Mouse (Mus musculus): ENCODE measurements at regions not wholly inside any gene's neighbourhood (a gene's known extent, or its start where the extent isn't known, plus 50 kb on each side); places are given as distances from the start of the nearest gene placed in this dataset.
"Not testable (repeated sequence)": the region's sequence is repeated elsewhere in the genome, so short reads cannot be mapped to it uniquely, and the experiment has no call there.

GRCm38 (mm10) chr14:96954462-96954861, 435.6 kb upstream of the Klhl1 start:
- DNase-seq (ENCODE audit: low spot score in 2 of 2), result peak in 1 of 2 experiments; percentile 18

GRCm38 (mm10) chr14:96908737-96909136, 389.8 kb upstream of the Klhl1 start:
- DNase-seq (ENCODE audit: low spot score in 2 of 2), result peak in 1 of 2 experiments; percentile 57

- DNase-seq (ENCODE audit: low spot score in 2 of 2), result no peak
Observed at GRCm38 (mm10) chr14:96879701-96880100, 360.8 kb upstream of the Klhl1 start.

GRCm38 (mm10) chr14:96871969-96872368, 353.1 kb upstream of the Klhl1 start:
- no peak for DNase-seq (ENCODE audit: low spot score in 2 of 2)

GRCm38 (mm10) chr14:96838910-96839309, 320.0 kb upstream of the Klhl1 start:
- no peak for DNase-seq (ENCODE audit: low spot score in 2 of 2)

GRCm38 (mm10) chr14:96825083-96825482, 306.2 kb upstream of the Klhl1 start:
- peak in 1 of 2 experiments; percentile 60 for DNase-seq (ENCODE audit: low spot score in 2 of 2)

GRCm38 (mm10) chr14:96815665-96816064, 296.8 kb upstream of the Klhl1 start:
- DNase-seq (ENCODE audit: low spot score in 2 of 2), result no peak

- DNase-seq (ENCODE audit: low spot score in 2 of 2), result no peak
Observed at GRCm38 (mm10) chr14:96805284-96805683, 286.4 kb upstream of the Klhl1 start.

- no peak for DNase-seq (ENCODE audit: low spot score in 2 of 2)
Observed at GRCm38 (mm10) chr14:96794806-96795205, 275.9 kb upstream of the Klhl1 start.

GRCm38 (mm10) chr14:96787917-96788316, 269.0 kb upstream of the Klhl1 start:
- DNase-seq (ENCODE audit: low spot score in 2 of 2), result no peak

- DNase-seq (ENCODE audit: low spot score in 2 of 2), result no peak
Observed at GRCm38 (mm10) chr14:96787286-96787685, 268.4 kb upstream of the Klhl1 start.

- no peak for DNase-seq (ENCODE audit: low spot score in 2 of 2)
Observed at GRCm38 (mm10) chr14:96775801-96776200, 256.9 kb upstream of the Klhl1 start.

- no peak for DNase-seq (ENCODE audit: low spot score in 2 of 2)
Observed at GRCm38 (mm10) chr14:96760591-96760990, 241.7 kb upstream of the Klhl1 start.

- no peak for DNase-seq (ENCODE audit: low spot score in 2 of 2)
Observed at GRCm38 (mm10) chr14:96733211-96733610, 214.3 kb upstream of the Klhl1 start.

GRCm38 (mm10) chr14:96697086-96697485, 178.2 kb upstream of the Klhl1 start:
- no peak for DNase-seq (ENCODE audit: low spot score in 2 of 2)

GRCm38 (mm10) chr14:96690923-96691322, 172.0 kb upstream of the Klhl1 start:
- no peak for DNase-seq (ENCODE audit: low spot score in 2 of 2)

- DNase-seq (ENCODE audit: low spot score in 2 of 2), result no peak
Observed at GRCm38 (mm10) chr14:96683943-96684342, 165.0 kb upstream of the Klhl1 start.

- no peak for DNase-seq (ENCODE audit: low spot score in 2 of 2)
Observed at GRCm38 (mm10) chr14:96681740-96682139, 162.8 kb upstream of the Klhl1 start.

- no peak for DNase-seq (ENCODE audit: low spot score in 2 of 2)
Observed at GRCm38 (mm10) chr14:96676213-96676612, 157.3 kb upstream of the Klhl1 start.

GRCm38 (mm10) chr14:96668635-96669034, 149.7 kb upstream of the Klhl1 start:
- no peak for DNase-seq (ENCODE audit: low spot score in 2 of 2)

GRCm38 (mm10) chr14:96656500-96656899, 137.6 kb upstream of the Klhl1 start:
- no peak for DNase-seq (ENCODE audit: low spot score in 2 of 2)

- no peak for DNase-seq (ENCODE audit: low spot score in 2 of 2)
Observed at GRCm38 (mm10) chr14:96630291-96630690, 111.4 kb upstream of the Klhl1 start.

GRCm38 (mm10) chr14:96606736-96607135, 87.8 kb upstream of the Klhl1 start:
- no peak for DNase-seq (ENCODE audit: low spot score in 2 of 2)

- not testable (repeated sequence) for DNase-seq (ENCODE audit: low spot score in 2 of 2)
Observed at GRCm38 (mm10) chr14:96601092-96601491, 82.2 kb upstream of the Klhl1 start.
